Mouse (Mus musculus): ENCODE data around the gene Adnp.
"Not testable (repeated sequence)": the region's sequence is repeated elsewhere in the genome, so short reads cannot be mapped to it uniquely, and the experiment has no call there.

Adnp gene

GRCm38 (mm10) chr2:168157974-168158373 is 48.9 kb downstream of the Adnp start:
- DNase-seq (ENCODE audit: low read depth, low spot score), result not testable (repeated sequence)

GRCm38 (mm10) chr2:168156361-168156760 is 50.6 kb downstream of the Adnp start:
- DNase-seq (ENCODE audit: low read depth, low spot score), result no peak

GRCm38 (mm10) chr2:168155666-168156065 is 51.2 kb downstream of the Adnp start:
- DNase-seq (ENCODE audit: low read depth, low spot score), result no peak

- DNase-seq (ENCODE audit: low read depth, low spot score), result peak; percentile 87
These were observed 52.6 kb downstream of the Adnp start for GRCm38 (mm10) chr2:168154090-168154881.

- DNase-seq (ENCODE audit: low read depth, low spot score), result no peak
These were observed 57.7 kb downstream of the Adnp start for GRCm38 (mm10) chr2:168149241-168149640.

GRCm38 (mm10) chr2:168147722-168148432 is 59.0 kb downstream of the Adnp start:
- no peak for DNase-seq (ENCODE audit: low read depth, low spot score)

- no peak for DNase-seq (ENCODE audit: low read depth, low spot score)
These were observed 61.5 kb downstream of the Adnp start for GRCm38 (mm10) chr2:168145437-168145836.

GRCm38 (mm10) chr2:168143794-168144193 is 63.1 kb downstream of the Adnp start:
- DNase-seq (ENCODE audit: low read depth, low spot score), result no peak

GRCm38 (mm10) chr2:168137161-168137560 is 69.8 kb downstream of the Adnp start:
- DNase-seq (ENCODE audit: low read depth, low spot score), result no peak
